Mouse (Mus musculus) cerebellum, adult 9-10 months (tissue): ENCODE data around the gene Tspan9.
A peak's percentile ranks its signal among the peaks of the same experiment; 100 is the strongest.

Experiments used
- DNase-seq: peaks from one replicate; pipeline ENCODE4 v3.0.0; 2022

Tspan9 gene

DNA sequence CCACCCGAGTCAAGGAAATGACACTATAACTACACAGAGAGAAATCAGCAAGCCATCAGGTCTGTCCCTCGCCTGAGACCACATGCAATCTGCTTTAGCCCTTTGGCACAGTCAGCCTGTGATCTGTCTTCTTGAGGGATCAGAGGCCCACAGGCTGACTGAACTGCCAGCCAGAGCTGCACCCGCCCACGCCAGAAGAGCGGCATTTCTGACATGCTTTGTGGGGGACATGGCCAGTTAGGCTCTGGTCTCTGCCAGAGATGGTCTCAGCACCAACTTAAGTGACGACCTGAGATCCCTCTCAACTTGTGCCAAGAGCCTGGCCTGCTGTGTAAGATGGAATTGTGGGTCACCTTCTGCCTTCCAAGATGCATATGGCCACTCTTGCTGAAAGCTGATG is 166.7 kb downstream of the Tspan9 start:
- DNase-seq, result no peak

DNA sequence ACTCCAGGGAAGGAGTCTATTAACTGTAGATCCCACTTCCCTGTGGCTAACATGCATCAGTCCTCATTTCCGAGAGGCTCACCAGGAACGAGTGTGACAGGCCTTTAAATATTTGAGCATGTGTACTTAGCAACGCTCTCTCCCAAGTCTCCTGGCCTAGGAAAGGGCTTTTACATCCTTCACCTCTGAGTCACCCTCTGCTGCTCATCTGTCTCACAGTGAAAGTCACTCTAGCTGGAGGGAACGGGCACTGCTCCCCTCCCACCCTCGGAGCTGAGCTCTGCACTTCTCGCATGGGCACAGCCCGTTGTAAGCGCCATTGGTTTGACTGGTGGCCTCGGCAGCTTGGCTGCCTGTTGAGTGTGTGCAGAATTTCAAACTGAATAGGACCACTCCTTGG is 169.4 kb downstream of the Tspan9 start:
- peak; percentile 45 for DNase-seq

DNA sequence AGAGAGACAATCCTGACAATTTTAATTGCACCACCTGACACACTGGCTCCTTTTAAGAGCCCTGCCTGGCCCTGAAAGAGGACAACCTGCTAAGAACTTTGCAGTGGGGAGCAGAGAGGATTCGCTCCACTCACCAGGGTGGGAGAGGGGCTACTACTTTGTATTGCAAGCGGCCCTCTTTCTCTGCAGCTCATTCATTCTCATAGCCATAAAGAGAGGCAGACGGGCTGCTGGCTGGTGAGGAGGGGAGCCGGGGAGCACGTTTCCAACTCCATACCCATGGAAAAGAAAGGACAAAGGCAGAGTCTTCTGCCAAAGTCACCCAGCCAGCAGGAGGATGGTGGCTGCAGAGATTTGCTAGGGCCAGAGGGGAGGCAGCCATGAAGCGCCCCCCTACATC is 169.8 kb downstream of the Tspan9 start:
- DNase-seq, result peak; percentile 26

DNA sequence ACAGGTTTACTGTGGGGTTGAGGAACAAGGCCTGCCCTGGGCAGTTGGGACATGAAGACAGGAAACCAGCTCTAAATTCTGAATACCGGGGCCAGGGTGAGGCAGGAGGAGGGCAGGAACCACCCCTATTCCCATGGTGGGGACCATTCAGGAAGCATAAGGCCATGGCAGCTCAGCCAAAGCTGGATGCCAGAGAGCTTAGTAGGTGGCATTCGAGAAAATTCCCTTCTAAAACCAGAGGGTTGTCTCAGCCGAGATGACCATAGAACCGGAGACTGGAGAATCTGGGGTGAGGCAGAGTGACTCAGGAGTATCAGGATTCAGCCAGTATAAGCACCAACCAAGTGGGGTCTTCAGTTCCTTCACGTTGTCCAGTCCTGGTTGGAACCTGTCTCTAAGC is 171.5 kb downstream of the Tspan9 start:
- no peak for DNase-seq

DNA sequence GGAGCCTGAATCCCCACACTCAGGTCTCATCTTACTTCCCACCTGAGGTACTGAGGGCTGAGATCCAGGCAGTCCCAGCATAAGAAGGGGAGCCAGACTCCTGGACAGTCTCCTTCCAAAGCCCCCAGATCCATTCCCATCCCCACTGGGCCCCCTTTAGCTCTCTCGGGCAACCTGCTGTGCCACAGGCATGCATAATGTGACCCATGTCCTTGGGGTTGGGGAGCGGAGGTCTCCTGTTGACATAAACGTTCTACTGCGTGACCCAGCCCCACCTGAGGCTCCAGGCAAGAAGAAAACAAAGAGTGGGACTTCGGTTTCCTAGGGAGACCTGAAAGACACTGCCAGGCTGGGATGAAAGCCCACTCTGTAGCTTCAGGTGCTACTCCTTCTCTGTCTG is 172.5 kb downstream of the Tspan9 start:
- DNase-seq, result no peak

DNA sequence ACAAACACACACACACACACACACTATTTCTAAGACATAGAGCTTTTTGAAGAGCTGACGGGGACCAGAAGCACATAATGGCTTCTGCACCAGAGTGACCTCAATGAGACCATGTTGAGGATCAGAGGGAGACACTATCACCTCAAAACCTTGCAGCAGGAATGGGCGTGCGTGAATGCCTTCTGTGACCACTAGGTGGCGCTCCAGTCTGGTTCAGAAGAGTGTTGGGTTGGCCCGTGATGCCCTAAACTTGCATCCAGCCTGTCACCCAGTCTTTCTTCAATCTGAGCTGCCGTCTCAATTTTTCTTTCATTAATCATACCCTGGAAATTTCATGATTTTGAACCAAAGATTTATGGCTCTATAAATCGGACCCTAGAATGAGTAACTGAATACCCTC is 173.3 kb downstream of the Tspan9 start:
- peak; percentile 94 for DNase-seq

DNA sequence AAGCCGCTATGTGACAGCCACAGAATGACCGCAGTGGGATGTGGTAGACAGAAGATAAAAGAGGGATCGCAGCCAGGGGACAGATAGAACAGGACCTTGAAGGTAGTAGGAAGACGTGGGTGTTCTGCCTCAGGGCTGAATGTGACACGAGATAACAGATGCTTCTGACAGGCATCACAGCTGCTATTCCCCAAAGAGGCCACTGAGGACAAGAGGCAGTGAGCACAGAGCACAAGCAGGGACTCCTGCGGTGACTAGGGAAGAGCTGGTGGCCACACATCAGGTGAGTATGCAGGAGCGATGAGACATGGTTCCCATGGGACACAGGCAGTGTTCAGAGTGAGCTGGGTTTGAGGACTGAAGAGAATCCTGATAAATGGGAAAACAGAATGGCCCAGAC is 173.7 kb downstream of the Tspan9 start:
- DNase-seq, result peak; percentile 58

DNA sequence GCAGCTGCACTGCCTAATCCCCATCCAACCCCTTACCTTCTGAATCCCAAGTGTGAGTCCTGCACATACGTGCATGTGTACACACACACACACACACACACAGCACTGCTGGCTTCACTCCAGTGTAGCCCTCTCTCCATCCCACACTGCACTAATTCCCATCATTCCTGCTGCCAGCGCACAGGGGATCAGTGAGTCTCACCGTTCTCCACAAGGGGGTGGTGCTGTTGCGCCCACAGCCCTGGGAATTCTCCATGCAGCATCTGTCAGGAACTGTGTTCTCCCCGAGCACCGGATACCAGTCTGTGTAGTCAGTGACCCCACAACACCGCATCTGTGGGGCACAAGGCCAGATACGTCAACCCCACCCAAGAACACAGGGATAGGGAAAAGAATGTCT is 177.9 kb downstream of the Tspan9 start:
- DNase-seq, result no peak

DNA sequence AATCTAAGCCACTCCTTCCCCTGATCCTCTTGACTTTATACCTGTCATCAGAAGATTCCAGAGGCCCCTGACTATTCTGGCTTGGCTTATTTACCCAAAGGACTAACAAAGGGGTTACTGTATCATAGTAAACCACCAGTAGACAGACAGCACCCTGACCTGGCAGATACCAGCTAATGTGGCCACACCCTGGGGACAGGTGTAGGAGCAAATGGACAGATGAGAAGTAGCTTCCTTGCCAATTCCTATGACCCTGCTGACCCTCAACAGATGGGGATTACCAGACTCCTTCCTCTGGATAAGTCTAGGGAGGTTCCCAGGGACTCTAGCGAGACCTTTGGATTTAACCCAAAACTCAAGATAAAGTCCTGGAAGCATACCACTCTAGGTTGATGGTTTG is 183.2 kb downstream of the Tspan9 start:
- DNase-seq, result no peak

DNA sequence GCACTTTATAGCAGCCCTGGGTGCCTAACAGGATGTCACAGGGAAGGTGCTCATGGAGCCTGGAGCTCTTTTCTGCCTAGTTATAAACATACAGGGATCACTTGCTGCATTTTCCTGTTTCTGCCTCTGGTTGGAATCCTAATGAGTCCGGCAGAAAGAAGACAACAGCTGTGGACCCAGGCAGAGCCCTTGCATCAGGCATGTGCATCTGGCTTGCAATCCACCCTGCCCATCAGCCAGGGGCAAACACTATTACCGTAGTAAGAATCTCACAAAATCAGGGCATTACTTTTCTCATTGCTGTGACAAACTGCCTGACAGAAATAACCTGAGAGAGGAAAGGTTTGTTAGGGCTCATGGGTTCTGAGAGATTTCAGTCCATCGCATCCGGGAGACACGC is 187.2 kb downstream of the Tspan9 start:
- DNase-seq, result no peak

DNA sequence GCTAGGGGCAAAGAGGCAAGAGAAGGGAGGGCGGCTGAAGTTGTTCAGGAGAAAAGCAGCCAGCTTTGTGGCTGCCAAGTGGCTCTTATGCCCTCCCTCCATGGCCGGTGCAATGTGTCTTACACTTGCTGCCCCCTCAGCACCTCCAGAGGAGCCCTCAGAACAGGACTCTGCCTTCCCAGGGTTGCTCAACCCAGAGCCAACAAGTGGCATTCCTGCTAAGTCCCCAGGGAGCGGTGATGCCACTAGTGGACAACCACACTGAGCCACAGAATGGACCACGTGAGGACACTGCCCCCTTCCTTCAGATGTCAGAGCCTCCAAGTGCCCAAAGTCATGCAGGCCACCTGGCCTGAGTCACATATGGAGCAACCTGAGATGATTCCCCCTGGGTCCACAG is 190.3 kb downstream of the Tspan9 start:
- DNase-seq, result no peak

DNA sequence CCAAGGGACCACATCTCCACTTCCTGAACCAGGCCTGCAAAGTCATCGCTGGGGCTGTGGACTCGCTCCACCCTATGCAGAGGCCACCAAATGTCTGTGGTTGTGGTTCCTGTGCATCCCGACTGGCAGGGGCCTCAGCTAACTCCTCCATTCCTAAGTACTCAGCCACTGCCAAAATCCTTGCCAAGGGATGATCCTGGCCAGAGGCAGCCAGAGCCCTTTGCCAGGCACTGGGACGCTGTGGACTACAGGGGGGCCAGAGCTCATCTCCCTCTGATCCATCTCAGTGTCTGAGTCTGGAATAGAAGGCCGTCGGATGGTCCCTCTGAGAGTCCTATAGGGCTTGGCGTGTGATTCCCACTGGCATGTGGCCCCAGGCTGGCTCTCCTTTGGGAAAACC is 193.5 kb downstream of the Tspan9 start:
- DNase-seq, result no peak

DNA sequence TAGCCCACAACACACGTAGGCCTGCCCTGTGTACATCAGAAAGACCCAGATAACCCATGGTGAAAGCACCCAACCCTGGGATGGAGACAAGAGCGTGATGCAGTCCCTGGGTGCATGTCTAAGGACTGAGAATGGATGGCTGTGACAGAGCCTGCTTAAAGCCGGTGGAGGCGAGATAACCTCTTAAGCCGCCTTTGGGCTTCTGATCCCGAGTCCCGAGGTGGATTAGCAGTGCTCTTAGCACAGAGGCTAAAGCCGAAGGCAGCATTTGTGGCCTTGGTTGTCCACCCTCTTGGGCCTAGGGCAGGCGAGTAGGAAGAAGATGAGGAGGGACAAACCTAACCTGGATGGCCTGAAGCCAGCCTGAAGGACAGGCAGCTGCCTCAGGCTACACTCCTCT is 194.7 kb downstream of the Tspan9 start:
- DNase-seq, result no peak

DNA sequence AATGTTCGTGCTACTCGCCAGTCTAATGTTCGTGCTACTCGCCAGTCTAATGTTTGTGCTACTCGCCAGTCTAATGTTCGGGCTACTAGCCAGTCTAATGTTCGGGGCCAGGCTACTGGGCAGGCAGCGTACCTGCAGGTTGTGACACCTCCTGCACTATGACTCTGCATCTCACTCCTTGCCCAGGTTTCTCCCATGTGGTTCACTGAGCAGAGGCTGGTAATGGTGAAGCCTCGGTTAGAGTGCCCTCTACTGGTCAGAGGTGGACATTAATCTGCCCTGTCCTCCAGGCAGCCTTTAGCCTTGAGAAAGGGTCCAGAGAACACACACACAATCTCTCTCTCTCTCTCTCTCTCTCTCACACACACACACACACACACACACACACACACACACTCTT is 197.7 kb downstream of the Tspan9 start:
- DNase-seq, result peak; percentile 79

DNA sequence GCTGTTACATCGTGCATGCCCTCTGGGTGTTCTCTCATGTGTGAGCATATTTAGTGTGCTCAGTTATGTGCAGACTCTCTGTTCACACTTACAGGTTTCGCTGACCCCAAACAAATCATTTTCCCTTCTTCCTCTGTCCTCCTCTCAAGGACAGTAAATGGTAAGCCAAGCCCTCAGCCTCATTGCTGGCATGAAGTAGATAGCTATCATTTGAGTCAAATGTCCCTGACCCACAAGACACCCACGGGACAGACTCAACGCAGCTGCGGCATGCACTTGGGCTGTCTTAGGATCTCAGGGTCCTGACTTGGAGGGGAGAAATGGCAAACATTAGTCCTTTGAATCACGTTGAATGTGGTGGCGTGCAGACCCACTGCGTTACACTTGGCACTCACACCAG is 201.0 kb downstream of the Tspan9 start:
- no peak for DNase-seq

DNA sequence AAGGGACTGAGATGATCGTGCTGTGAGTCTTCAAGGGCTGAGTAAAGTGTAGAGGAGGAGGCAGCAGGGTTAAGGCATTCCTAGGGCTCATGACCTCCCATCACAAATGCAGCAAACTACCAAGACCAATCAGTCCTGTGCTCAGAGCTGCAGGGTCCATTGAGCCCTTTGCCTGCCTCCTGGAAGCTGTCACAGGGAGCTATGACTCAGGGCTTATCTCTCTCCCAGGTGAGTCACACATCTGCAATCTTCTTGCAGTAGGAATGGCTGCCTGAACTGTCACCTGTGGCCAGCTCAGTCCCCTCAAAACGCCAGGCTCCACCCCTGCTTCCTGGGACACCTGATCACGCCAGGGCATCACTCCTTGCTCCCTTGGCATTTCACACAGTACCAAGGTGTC is 208.3 kb downstream of the Tspan9 start:
- no peak for DNase-seq

DNA sequence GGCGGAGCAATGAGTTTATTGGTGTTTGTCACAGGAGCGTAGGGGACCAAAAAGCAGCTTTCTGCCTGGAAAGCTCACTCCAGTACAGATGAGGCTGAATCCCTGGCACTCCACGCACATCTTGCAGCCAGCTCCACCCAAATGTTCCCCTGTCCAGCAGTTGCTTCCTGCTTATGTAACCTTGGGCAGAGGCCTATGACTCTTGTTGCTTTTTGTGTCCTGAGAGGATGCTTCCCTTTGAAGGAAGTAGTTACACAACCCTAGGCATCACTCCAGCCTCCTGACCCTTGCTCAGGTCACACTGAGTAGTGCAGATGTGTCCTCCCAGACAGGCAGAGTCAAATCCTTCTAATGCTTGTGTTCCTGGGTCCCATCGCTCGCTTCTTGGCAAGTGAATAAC is 209.6 kb downstream of the Tspan9 start:
- DNase-seq, result no peak

DNA sequence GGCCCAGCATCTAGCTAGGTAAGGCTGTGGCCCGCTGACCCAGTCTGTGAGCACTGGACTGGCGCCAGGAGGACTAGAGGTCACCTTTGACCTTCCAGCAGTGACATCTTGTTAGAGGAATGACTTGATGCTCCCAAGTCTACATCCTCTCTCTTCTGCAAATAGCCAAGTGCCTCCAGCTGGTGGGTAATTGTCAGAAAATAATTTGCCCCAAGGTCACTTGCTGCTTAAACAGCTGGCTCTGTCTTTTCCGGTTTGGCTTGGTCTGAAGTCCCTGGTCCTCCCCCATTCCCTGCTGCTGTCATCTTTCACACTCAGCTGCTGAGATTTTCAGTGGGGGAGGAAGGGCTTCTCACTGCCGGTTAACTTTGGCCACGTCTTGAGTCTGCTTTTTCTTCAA is 210.7 kb downstream of the Tspan9 start:
- no peak for DNase-seq

DNA sequence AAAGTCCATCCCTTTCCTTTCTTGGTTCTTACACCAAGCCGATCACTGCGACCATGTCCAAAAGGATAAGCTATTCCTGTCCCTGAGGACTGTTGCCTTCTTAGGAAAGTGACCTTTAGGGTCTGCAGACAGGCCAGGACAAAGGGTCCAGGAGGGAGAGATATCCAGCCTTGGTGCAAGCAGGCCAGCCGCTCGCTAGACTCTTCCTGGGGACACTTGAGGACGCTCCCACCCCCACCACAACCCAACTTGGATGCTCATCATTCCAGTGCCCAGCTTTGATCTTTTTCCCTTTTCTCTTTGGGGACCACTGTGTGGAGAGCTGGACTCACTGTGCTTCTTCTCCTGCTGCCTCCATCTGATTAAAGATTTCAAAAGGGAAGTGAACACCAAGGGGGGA is 214.7 kb downstream of the Tspan9 start:
- no peak for DNase-seq

DNA sequence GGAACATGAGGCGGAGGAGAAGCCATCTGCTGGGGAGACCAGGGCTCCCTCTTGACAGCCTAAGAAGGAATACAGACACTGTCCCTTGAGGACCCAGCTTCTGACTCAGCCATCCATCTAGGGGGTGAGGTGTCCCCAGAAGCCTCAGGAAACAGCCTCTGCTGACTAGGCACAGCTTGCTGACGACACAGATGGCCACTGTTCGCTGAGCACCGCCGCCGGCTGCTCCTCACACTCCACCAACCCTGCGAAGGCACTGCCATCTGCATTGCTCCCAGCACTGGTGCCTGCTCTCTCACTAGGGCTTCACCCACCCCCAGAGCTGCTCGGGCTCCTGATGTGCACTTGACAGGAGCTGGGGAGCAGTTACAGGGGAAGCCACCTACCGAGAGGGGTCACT is 217.5 kb downstream of the Tspan9 start:
- no peak for DNase-seq

DNA sequence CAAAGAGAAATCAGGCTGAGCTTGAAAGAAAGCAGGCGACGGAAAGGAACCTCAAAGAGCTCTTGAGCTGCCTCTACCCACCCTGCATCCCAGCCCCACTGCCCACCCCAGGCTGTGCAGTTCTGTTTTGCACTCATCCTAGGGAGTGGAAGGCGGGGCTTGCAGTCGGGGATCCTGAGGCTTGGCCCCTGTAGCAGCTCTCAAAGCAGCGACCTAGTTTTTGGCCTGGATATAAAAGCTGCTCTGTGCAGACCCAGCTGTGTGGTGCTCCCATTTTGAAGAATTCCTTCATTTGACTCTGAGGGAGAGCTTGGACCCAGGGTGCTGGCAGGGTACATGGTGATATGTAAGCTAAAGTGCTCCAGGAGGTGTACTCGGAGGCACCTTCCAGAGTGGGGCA is 218.6 kb downstream of the Tspan9 start:
- DNase-seq, result peak; percentile 18

DNA sequence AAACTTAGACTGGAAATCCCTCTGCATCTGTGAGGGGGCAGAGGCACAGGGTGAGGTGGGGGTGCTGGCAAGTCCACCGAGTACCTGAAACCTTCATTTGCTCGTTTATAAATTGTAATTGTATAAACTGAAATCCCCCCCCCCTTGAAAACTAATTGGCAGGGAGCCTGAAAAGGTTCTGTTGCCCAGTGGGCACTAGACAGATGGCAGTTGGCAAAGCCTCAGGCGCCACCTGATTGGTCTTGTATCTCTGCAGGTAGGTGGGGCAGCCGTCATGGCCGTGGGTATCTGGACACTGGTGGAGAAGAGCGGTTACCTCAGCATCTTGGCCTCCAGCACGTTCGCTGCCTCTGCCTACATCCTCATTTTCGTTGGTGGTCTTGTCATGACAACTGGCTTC is 220.1 kb downstream of the Tspan9 start:
- no peak for DNase-seq

DNA sequence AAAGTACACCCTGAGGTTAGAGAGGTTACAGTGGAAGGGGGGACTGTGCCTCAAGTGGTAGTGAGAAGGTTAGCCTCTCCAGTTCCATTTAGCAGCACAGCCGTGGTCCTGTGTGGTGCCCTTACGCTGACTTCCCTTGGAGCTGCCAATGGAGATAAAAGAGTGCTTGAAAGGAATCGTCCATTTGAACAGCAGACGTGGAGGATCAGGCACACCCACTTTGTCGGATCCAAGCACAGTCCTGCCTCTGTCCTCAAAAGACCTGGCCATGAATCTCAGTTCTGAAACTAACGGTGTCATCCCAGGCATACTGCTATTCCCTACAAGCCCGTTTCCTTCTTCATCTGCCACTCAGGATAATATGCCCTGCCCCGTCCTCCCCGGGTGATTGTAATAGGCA is 221.4 kb downstream of the Tspan9 start:
- no peak for DNase-seq

DNA sequence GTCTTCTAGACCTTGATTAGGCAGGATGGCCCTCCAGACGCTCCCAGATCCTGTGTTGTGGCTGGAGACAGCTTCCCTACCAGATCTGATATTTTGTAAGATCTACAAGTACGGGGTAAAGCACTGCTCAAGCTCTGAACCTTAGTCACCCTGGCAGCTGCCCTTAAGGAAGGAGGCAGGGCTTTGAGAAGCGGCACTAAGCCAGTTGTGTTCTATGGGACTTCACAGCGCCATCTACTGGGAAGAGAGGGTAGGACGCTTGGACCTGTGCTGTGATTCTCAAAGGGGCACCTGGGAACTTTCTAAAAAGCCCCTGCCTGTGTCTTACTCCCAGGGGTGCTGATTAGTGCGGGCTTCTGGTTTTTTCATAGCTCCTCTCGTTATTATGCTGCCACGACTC is 222.7 kb downstream of the Tspan9 start:
- peak; percentile 72 for DNase-seq

DNA sequence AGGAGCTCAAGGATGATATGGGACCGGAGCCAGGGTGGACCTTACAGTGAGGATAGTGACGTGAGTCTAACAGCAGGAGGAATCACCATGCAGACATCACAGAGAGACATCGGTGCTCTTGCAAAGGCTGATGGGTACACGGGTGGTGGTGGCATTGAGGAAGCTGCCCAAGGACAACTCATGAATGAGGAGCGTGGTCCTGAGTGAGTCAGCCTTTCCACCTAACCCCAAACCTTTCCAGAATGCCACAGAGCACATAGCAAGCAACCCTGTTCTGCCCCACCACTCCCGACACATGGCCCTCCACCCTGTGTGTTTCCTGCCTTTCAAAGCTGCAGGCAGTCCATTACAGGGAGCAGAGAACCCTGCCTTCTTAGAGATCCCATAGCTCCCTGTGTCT is 223.9 kb downstream of the Tspan9 start:
- no peak for DNase-seq

DNA sequence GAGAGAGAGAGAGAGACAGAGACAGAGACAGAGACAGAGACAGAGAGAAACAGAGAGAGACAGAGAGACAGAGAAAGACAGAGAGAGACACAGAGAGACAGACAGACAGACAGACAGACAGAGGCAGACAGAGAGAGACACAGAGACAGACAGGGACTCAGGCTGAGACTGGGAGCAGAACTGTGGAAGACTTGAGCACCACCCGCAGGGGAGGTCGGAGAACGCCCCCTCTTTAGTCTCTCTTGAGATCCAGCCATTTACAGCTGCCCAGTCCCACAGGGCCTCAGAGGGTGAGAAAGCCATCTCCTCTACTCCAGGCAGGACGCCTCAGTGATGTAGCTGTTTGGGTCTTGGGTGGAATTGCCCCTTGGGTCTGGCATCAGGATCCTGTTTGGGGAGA is 225.7 kb downstream of the Tspan9 start:
- DNase-seq, result no peak
